Mouse (Mus musculus): ENCODE measurements at regions not wholly inside any gene's neighbourhood (a gene's known extent, or its start where the extent isn't known, plus 50 kb on each side); places are given as distances from the start of the nearest gene placed in this dataset.

GRCm38 (mm10) chr3:139832599-139832998, 627.1 kb downstream of the Stpg2 start:
- TF ChIP-seq CTCF (IDR thresholded peaks at IDR 0.05) (no peak), EP300 (IDR thresholded peaks at IDR 0.05; ENCODE audit: insufficient read depth, low read depth, low read length) (no peak), POLR2A (IDR thresholded peaks at IDR 0.05; ENCODE audit: insufficient read depth, low read depth, low read length) (no peak)
